Mouse (Mus musculus) natural killer cell, adult 2 months (primary cell): ENCODE measurements around the gene Tet3.

Source experiments
- DNase-seq, 2 experiments: peaks; one replicate each; pipeline ENCODE4 v3.0.0; 2022; ENCODE audit warnings: low spot score in 2 of 2

The Tet3 gene

GRCm38 (mm10) chr6:83459034-83459644 is at the start of gene Tet3:
Gene Tet3 (minus strand): TSS chr6:83459084.
- no peak for DNase-seq

- DNase-seq, result no peak
Observed at GRCm38 (mm10) chr6:83507168-83507546, 48.3 kb upstream of the Tet3 start.

- peak; percentile 98 to 99 for DNase-seq
Observed at GRCm38 (mm10) chr6:83506258-83507167, 47.6 kb upstream of the Tet3 start, which contains the start of gene Dguok. Gene Dguok (minus strand): TSS chr6:83506969.

- no peak for DNase-seq
Observed at GRCm38 (mm10) chr6:83505554-83505953, 46.7 kb upstream of the Tet3 start.

- DNase-seq, result peak; percentile 30 to 48
Observed at GRCm38 (mm10) chr6:83503361-83503760, 44.5 kb upstream of the Tet3 start.

- DNase-seq, result no peak
Observed at GRCm38 (mm10) chr6:83502656-83503055, 43.8 kb upstream of the Tet3 start.

- no peak for DNase-seq
Observed at GRCm38 (mm10) chr6:83501524-83502310, 42.8 kb upstream of the Tet3 start.

GRCm38 (mm10) chr6:83500462-83500861 is 41.6 kb upstream of the Tet3 start:
- peak in 1 of 2 experiments; percentile 39 for DNase-seq

- no peak for DNase-seq
Observed at GRCm38 (mm10) chr6:83499078-83499477, 40.2 kb upstream of the Tet3 start.

GRCm38 (mm10) chr6:83496753-83497710 is 38.1 kb upstream of the Tet3 start:
- DNase-seq, result no peak

GRCm38 (mm10) chr6:83496009-83496752 is 37.3 kb upstream of the Tet3 start:
- DNase-seq, result no peak

- no peak for DNase-seq
Observed at GRCm38 (mm10) chr6:83490622-83491021, 31.7 kb upstream of the Tet3 start.

GRCm38 (mm10) chr6:83488200-83488599 is 29.3 kb upstream of the Tet3 start:
- DNase-seq, result no peak

- DNase-seq, result no peak
Observed at GRCm38 (mm10) chr6:83487298-83487697, 28.4 kb upstream of the Tet3 start.

- no peak for DNase-seq
Observed at GRCm38 (mm10) chr6:83485854-83486253, 27.0 kb upstream of the Tet3 start.

- no peak for DNase-seq
Observed at GRCm38 (mm10) chr6:83483776-83484175, 24.9 kb upstream of the Tet3 start.

- peak in 1 of 2 experiments; percentile 38 for DNase-seq
Observed at GRCm38 (mm10) chr6:83482418-83483085, 23.7 kb upstream of the Tet3 start.

- peak in 1 of 2 experiments; percentile 29 for DNase-seq
Observed at GRCm38 (mm10) chr6:83480019-83480655, 21.3 kb upstream of the Tet3 start.

- DNase-seq, result no peak
Observed at GRCm38 (mm10) chr6:83479193-83479592, 20.3 kb upstream of the Tet3 start.
